Comparison of ENCODE assay signal across 8 mouse cellular contexts in the genomic region with DNA sequence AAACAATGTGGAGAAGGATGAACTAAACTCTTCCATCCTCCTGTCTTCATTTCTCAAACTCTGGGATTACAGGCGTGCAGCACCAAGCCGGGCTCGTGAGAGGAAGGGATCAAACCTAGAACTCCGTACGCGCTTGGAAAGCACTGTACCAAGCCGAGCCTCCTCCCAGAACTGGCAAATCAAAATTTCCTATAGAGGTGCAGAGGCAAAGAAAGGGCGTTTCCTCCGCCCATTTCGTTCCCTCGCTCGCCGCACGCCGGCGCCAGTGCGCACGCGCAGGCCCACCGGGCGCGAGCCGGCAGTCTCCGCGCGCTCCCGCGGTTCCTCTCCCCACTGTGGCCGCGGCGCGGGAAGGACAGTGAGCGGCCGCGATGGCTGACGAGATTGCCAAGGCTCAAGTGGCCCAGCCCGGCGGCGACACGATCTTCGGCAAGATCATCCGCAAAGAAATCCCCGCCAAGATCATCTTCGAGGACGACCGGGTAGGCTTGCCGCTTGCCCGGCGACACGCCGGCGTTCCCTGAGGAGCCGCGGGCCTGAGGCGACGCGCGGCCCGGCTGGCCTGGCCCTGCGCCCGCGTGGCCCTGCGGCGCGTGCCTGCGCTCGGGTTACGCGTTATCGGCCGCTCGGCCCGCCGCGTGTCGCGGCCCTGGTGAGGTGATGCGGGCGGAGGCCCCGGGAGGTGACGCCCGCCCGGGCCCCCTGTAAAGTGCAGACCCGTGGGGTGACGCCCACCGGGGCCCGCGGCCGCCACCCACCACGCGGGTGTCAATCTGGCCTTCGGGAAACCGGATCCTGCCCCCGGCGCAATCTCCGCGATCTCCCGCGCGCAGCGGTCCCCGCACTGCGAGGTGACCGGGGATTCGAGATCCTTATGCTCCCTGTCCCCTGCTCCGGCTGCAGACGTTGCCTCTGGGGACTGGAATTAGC. TPM values are rescaled to one million over a fixed set of nuclear protein-coding genes. Genes with fewer than 3 reads are reported as not detected.
A peak's percentile ranks its signal among the peaks of the same experiment; 100 is the strongest.
DNase-seq lines count a peak whose midpoint lies in the region; ATAC-seq and TF ChIP-seq lines count a peak whose summit lies in the region.

A gene (plus strand): TSS at position 265 of the 930 bp plus-strand sequence.

- under 1% methylated on average over 98 of the region's 107 CpGs for WGBS in forebrain, embryonic 16.5 days
- under 1% methylated on average over 106 of the region's 107 CpGs for WGBS in neural tube, embryonic 14.5 days

- peaks cover 33% of the 10 kb centered on the region for H3K36me3 ChIP-seq in G1E (replicated peaks)
- peaks cover 9% of the 10 kb centered on the region for H3K36me3 ChIP-seq in forebrain, embryonic 16.5 days (ENCODE audit: control insufficient read depth, insufficient read depth)
- H3K36me3 ChIP-seq in neural tube, embryonic 14.5 days (ENCODE audit: control insufficient read depth, insufficient read depth, low read length), result peaks cover 10% of the 10 kb centered on the region
- H3K36me3 ChIP-seq in testis, adult 2 months (ENCODE audit: control insufficient read depth, insufficient read depth, low read length), result peaks cover 2% of the 10 kb centered on the region; the same call in 1 of the 2 replicates

- peak; percentile 88 for DNase-seq in G1E (ENCODE audit: low spot score)
- DNase-seq in cerebellum, adult 11-12 months, result peak; percentile 95
- peak; percentile 89 for DNase-seq in heart, postnatal 25 days (ENCODE audit: low spot score)
- DNase-seq in layer of hippocampus, adult 18-20 months (ENCODE audit: low spot score in 2 of 2), result peak; percentile 91 to 94
- peak; percentile 92 to 94 for DNase-seq in lung, adult 18-20 months

- H3K4me2 ChIP-seq in forebrain, embryonic 16.5 days (ENCODE audit: low read length), result peak within 1 kb of the TSS; percentile 80
- H3K4me2 ChIP-seq in neural tube, embryonic 14.5 days (ENCODE audit: low read depth, low read length), result peak within 1 kb of the TSS; percentile 60

- ATAC-seq in G1E (ENCODE audit: extremely low read depth, insufficient number of reproducible peaks, low FRiP score, poor library complexity, severe bottlenecking), result peak; percentile 48; the same call in 1 of the 2 replicates
- peak; percentile 87 for ATAC-seq in forebrain, embryonic 16.5 days
- peak; percentile 83 for ATAC-seq in neural tube, embryonic 14.5 days (ENCODE audit: low read depth)

- peaks cover 52% of the 10 kb centered on the region for H3K4me1 ChIP-seq in G1E (ENCODE audit: insufficient read depth, low read depth, low read length)
- peaks cover 33% of the 10 kb centered on the region for H3K4me1 ChIP-seq in forebrain, embryonic 16.5 days (replicated peaks; ENCODE audit: control insufficient read depth, insufficient read depth, low read length)
- peaks cover 23% of the 10 kb centered on the region for H3K4me1 ChIP-seq in neural tube, embryonic 14.5 days (ENCODE audit: control insufficient read depth, insufficient read depth, low read length)
- H3K4me1 ChIP-seq in testis, adult 2 months (ENCODE audit: control insufficient read depth, insufficient read depth, low read length), result peaks cover 2% of the 10 kb centered on the region; the same call in 1 of the 2 replicates

- no peaks in the 10 kb centered on the region for H3K9me3 ChIP-seq in G1E (replicated peaks)
- H3K9me3 ChIP-seq in forebrain, embryonic 16.5 days (ENCODE audit: control insufficient read depth, low read length), result no peaks in the 10 kb centered on the region
- no peaks in the 10 kb centered on the region for H3K9me3 ChIP-seq in neural tube, embryonic 14.5 days (ENCODE audit: control insufficient read depth, low read length)

- no peak for TF ChIP-seq CTCF in G1E (IDR thresholded peaks at IDR 0.05; ENCODE audit: low read depth, low read length)
- TF ChIP-seq CTCF in testis, adult 2 months (IDR thresholded peaks at IDR 0.05; ENCODE audit: control insufficient read depth, insufficient read depth, insufficient replicate concordance, low read depth, low read length), result no peak

- intact Hi-C loops in heart, postnatal 25 days (cut with DNase I), result no loop called here

- H3K27ac ChIP-seq in forebrain, embryonic 16.5 days (ENCODE audit: low read length), result peak within 1 kb of the TSS; percentile 75
- peak within 1 kb of the TSS; percentile 89 for H3K27ac ChIP-seq in neural tube, embryonic 14.5 days (ENCODE audit: low read depth, low read length)
- H3K27ac ChIP-seq in testis, adult 2 months (ENCODE audit: control insufficient read depth, insufficient read depth, low read depth, low read length), result peak within 1 kb of the TSS; percentile 99

- peak within 1 kb of the TSS; percentile 99 for H3K4me3 ChIP-seq in G1E (ENCODE audit: low read depth, low read length)
- H3K4me3 ChIP-seq in forebrain, embryonic 16.5 days (replicated peaks; ENCODE audit: low read length), result peak within 1 kb of the TSS; percentile 87
- peak within 1 kb of the TSS; percentile 83 for H3K4me3 ChIP-seq in neural tube, embryonic 14.5 days (ENCODE audit: low read depth, low read length)
- H3K4me3 ChIP-seq in testis, adult 2 months (ENCODE audit: control insufficient read depth, low read depth, low read length), result peak within 1 kb of the TSS; percentile 99

- peak; percentile 86 for TF ChIP-seq POLR2A in testis, adult 2 months (IDR thresholded peaks at IDR 0.05; ENCODE audit: control insufficient read depth, low read depth, low read length)

- H3K27me3 ChIP-seq in G1E (ENCODE audit: insufficient read depth, low read length), result no peaks in the 10 kb centered on the region
- no peaks in the 10 kb centered on the region for H3K27me3 ChIP-seq in forebrain, embryonic 16.5 days (replicated peaks; ENCODE audit: control insufficient read depth, insufficient read depth, low read length)
- no peaks in the 10 kb centered on the region for H3K27me3 ChIP-seq in neural tube, embryonic 14.5 days (ENCODE audit: control insufficient read depth, insufficient read depth, low read length)
- no peaks in the 10 kb centered on the region for H3K27me3 ChIP-seq in testis, adult 2 months (ENCODE audit: control insufficient read depth, insufficient read depth, low read length)

- peak within 1 kb of the TSS; percentile 97 for H3K9ac ChIP-seq in forebrain, embryonic 16.5 days (replicated peaks; ENCODE audit: low read depth, low read length)
- H3K9ac ChIP-seq in neural tube, embryonic 14.5 days (replicated peaks; ENCODE audit: low read depth, low read length), result peak within 1 kb of the TSS; percentile 99

RNA-seq across cellular contexts. Expression of the gene that starts here (rescaled TPM):
- total RNA-seq in G1E (2014; fragmentation: Nextera tagmentation) (132 and 141 TPM in 2 replicates), G1E (2017) (406 and 564 TPM in 2 replicates)
- 1,038 and 1,134 TPM in 2 replicates for polyA plus RNA-seq in G1E (2012)
- 685 and 697 TPM in 2 replicates for polyA plus RNA-seq in forebrain, embryonic 16.5 days (2015; fragmentation: Nextera tagmentation; extraction: Ambion mirVana)
- 100 to 1,000 TPM; 290 to 301 TPM for total RNA-seq in heart, postnatal 25 days (2021)
- 100 to 1,000 TPM; 265 to 272 TPM for total RNA-seq in layer of hippocampus, adult 18-20 months (2021)
- polyA plus RNA-seq in neural tube, embryonic 14.5 days (2014; fragmentation: Nextera tagmentation; extraction: Ambion mirVana), result 831 and 868 TPM in 2 replicates
- 372 and 405 TPM in 2 replicates for polyA plus RNA-seq in testis, adult 2 months (2012; rRNA removed)

Comparison
In these comparisons a context has a peak if more than half of its experiments do, and no peak if none do; other contexts are left out.
1. Peak in every context shown above with its lines: DNase-seq, ATAC-seq, H3K4me3 ChIP-seq and H3K27ac ChIP-seq.